Mouse (Mus musculus) CH12.LX (cell line): Measurements from ENCODE around the gene Exo5. TPM values are rescaled to one million over a fixed set of nuclear protein-coding genes. Genes with fewer than 3 reads are reported as not detected.
A peak's percentile ranks its signal among the peaks of the same experiment; 100 is the strongest.

Experiments
- DNase-seq: peaks from one replicate; pipeline ENCODE4 v3.0.0-alpha.2; 2013; ENCODE audit errors: extremely low read depth
- H3K27ac ChIP-seq: 2 replicates; pipeline ENCODE4 v1.5.1; 2012; ENCODE audit warnings: low read depth, mild to moderate bottlenecking, control low read depth, moderate library complexity; ENCODE audit not compliant: insufficient read depth
- H3K27me3 ChIP-seq: replicated peaks from 2 replicates; pipeline ENCODE3; 2012; ENCODE audit warnings: inconsistent platforms
- H3K36me3 ChIP-seq, 2 experiments: replicated peaks in 1 of 2; 2 replicates each; pipeline versions ENCODE3 to v1.6.1; 2012; ENCODE audit warnings: inconsistent platforms in 1 of 2, low read length in 1 of 2, mild to moderate bottlenecking in 1 of 2, mixed read lengths in 1 of 2, moderate library complexity in 1 of 2; ENCODE audit not compliant: control insufficient read depth in 1 of 2, insufficient read depth in 1 of 2
- H3K4me1 ChIP-seq, 2 experiments: 2 replicates each; pipeline ENCODE4 v1.6.1; 2012; ENCODE audit warnings: inconsistent platforms in 1 of 2, moderate library complexity in 1 of 2; ENCODE audit not compliant: insufficient read depth in 2 of 2, control insufficient read depth in 1 of 2
- H3K4me2 ChIP-seq: 2 replicates; pipeline ENCODE4 v1.6.1; 2012; ENCODE audit warnings: low read depth, mild to moderate bottlenecking, control low read depth; ENCODE audit not compliant: poor library complexity, insufficient read depth, severe bottlenecking
- H3K4me3 ChIP-seq, 3 experiments: fragments of 150-350 bp in 1 of 3; sonication (generic) in 1 of 3; replicated peaks in 1 of 3; 2 replicates each; pipeline versions ENCODE3 to v1.5.1; 2011 to 2012; ENCODE audit warnings: low read depth in 2 of 3, low read length in 2 of 3, mild to moderate bottlenecking in 2 of 3, moderate library complexity in 2 of 3, control low read depth in 1 of 3, improper control_type of control experiment in 1 of 3, inconsistent platforms in 1 of 3, mixed read lengths in 1 of 3; ENCODE audit not compliant: poor library complexity in 1 of 3
- H3K79me2 ChIP-seq: replicated peaks from 2 replicates; pipeline ENCODE4 v1.6.1; 2012; ENCODE audit warnings: mild to moderate bottlenecking, moderate library complexity; ENCODE audit not compliant: control insufficient read depth, poor library complexity, insufficient read depth, severe bottlenecking; ENCODE audit errors: extremely low read depth
- H3K9ac ChIP-seq: 2 replicates; pipeline ENCODE4 v1.6.1; 2012; ENCODE audit warnings: low read depth, mild to moderate bottlenecking, control low read depth, moderate library complexity; ENCODE audit not compliant: insufficient read depth
- H3K9me3 ChIP-seq: replicated peaks from 2 replicates; pipeline ENCODE3; 2012; ENCODE audit warnings: low read length, inconsistent platforms, mixed read lengths
- CHD2 ChIP-seq: IDR thresholded peaks from 2 replicates; pipeline ENCODE4 v1.6.1; 2011; ENCODE audit warnings: low read length, improper control_type of control experiment
- CTCF ChIP-seq, 2 experiments: IDR thresholded peaks in 1 of 2; conservative IDR thresholded peaks in 1 of 2; 2 replicates each; pipeline ENCODE4 v1.5.1; 2011 to 2012; ENCODE audit warnings: low read depth in 2 of 2, low read length in 2 of 2, improper control_type of control experiment in 1 of 2, inconsistent platforms in 1 of 2, mild to moderate bottlenecking in 1 of 2, moderate library complexity in 1 of 2
- EP300 ChIP-seq: IDR thresholded peaks from 2 replicates; pipeline ENCODE4 v1.6.1; 2011; ENCODE audit warnings: low read length, improper control_type of control experiment
- HCFC1 ChIP-seq: IDR thresholded peaks from 2 replicates; pipeline ENCODE4 v1.6.1; 2012; ENCODE audit warnings: low read depth, mild to moderate bottlenecking, inconsistent platforms, low read length, improper control_type of control experiment
- JUN ChIP-seq: IDR thresholded peaks from 2 replicates; pipeline ENCODE4 v1.6.1; 2011; ENCODE audit warnings: low read depth, mild to moderate bottlenecking, low read length, improper control_type of control experiment, moderate library complexity; ENCODE audit not compliant: insufficient read depth
- JUND ChIP-seq: conservative IDR thresholded peaks from 2 replicates; pipeline ENCODE4 v1.6.1; 2011; ENCODE audit warnings: low read depth, low read length, improper control_type of control experiment
- MAFK ChIP-seq: IDR thresholded peaks from 2 replicates; pipeline ENCODE4 v1.6.1; 2011; ENCODE audit warnings: low read length, improper control_type of control experiment; ENCODE audit not compliant: insufficient replicate concordance
- MAX ChIP-seq: IDR thresholded peaks from 2 replicates; pipeline ENCODE4 v1.6.1; 2011; ENCODE audit warnings: low read length, improper control_type of control experiment
- MAZ ChIP-seq: IDR thresholded peaks from 2 replicates; pipeline ENCODE4 v1.6.1; 2012; ENCODE audit warnings: low read depth, mild to moderate bottlenecking, inconsistent platforms, low read length, improper control_type of control experiment, moderate library complexity
- MYC ChIP-seq: IDR thresholded peaks from 2 replicates; pipeline ENCODE4 v1.6.1; 2011; ENCODE audit warnings: low read depth, mild to moderate bottlenecking, improper control_type of control experiment, low read length
- NELFE ChIP-seq: IDR thresholded peaks from 2 replicates; pipeline ENCODE4 v1.6.1; 2011; ENCODE audit warnings: low read depth, low read length, improper control_type of control experiment
- TBP ChIP-seq: conservative IDR thresholded peaks from 2 replicates; pipeline ENCODE4 v1.6.1; 2011; ENCODE audit warnings: low read depth, low read length, improper control_type of control experiment
- ZKSCAN1 ChIP-seq: IDR thresholded peaks from 2 replicates; pipeline ENCODE4 v1.6.1; 2012; ENCODE audit warnings: low read depth, inconsistent platforms, low read length, improper control_type of control experiment, borderline replicate concordance
- ZMIZ1 ChIP-seq: IDR thresholded peaks from 2 replicates; pipeline ENCODE4 v1.6.1; 2012; ENCODE audit warnings: low read depth, mild to moderate bottlenecking, inconsistent platforms, low read length, improper control_type of control experiment
- dilution Hi-C: fragments of 300-500 bp; cut with MboI; formaldehyde crosslinking; loops from 2 replicates; pipeline ENCODE4 v1.14.3; 2020; ENCODE audit warnings: low sequenced_read_pairs; ENCODE audit not compliant: extremely low pct_unique_long_range_greater_than_20kb, extremely low pct_ligation_motif_present
- in situ Hi-C: fragments of 300-500 bp; cut with MboI; formaldehyde crosslinking; loops from 3 replicates; pipeline ENCODE4 v1.14.3; 2019; ENCODE audit warnings: low sequenced_read_pairs, low pct_ligation_motif_present, low pct_unique_long_range_greater_than_20kb, mixed read lengths
- polyA plus RNA-seq: library from polyadenylated mRNA; unstranded; fragments of >175 nt; gene quantifications from 2 replicates; pipeline ENCODE4 v1.2.1, GENCODE M21; 2012; ENCODE audit warnings: low read depth; ENCODE audit not compliant: insufficient read length
- total RNA-seq, 2 experiments: library from RNA; depleted of rRNA; stranded (reverse); fragments of 300-350 nt in 1 of 2; fragments of >200 nt in 1 of 2; gene quantifications; 2 replicates each; pipeline ENCODE4 v1.2.3; 2012 to 2014

Exo5 gene
- total and polyA plus RNA-seq, 3 experiments, result 13.4 to 25.3 (median 23.0) TPM

- Histone ChIP-seq H3K9ac (no peak overlapping the region), H3K4me3 (no peak overlapping the region), H3K4me1 (peaks cover 3 to 16% of the 10 kb centered on the region in 2 experiments; a peak in 2 of 4 replicates), H3K27me3 (no peaks in the 10 kb centered on the region), H3K79me2 (no peaks in the 10 kb centered on the region), H3K9me3 (no peaks in the 10 kb centered on the region), H3K27ac (no peak overlapping the region), H3K4me2 (no peak overlapping the region), H3K36me3 (no peaks in the 10 kb centered on the region)
- dilution Hi-C loops, result no loop called here
- TF ChIP-seq HCFC1 (no peak), EP300 (no peak), MAFK (peak; percentile 61; the same call in 1 of the 2 replicates), MYC (no peak), JUND (no peak), CHD2 (no peak)
- DNase-seq, result no peak
- in situ Hi-C loops, result no loop called here
Measured at GRCm38 (mm10) chr4:120905644-120906043, 19.2 kb downstream of the Exo5 start.

GRCm38 (mm10) chr4:120904533-120904932, 20.3 kb downstream of the Exo5 start:
- TF ChIP-seq MAZ (no peak), ZKSCAN1 (no peak), JUN (no peak), HCFC1 (no peak), ZMIZ1 (no peak), MAX (no peak), CTCF (conservative IDR thresholded peaks at IDR 0.05 in 1 of 2, IDR thresholded peaks at IDR 0.05 in 1 of 2; ENCODE audit: low read depth in 2 of 2, low read length in 2 of 2) (no peak), NELFE (no peak), TBP (no peak)
- Histone ChIP-seq H3K36me3 (no peaks in the 10 kb centered on the region), H3K4me3 (no peak overlapping the region), H3K27ac (no peak overlapping the region), H3K79me2 (no peaks in the 10 kb centered on the region), H3K4me1 (peaks cover 1 to 8% of the 10 kb centered on the region in 2 experiments; a peak in 2 of 4 replicates), H3K4me2 (no peak overlapping the region), H3K27me3 (no peaks in the 10 kb centered on the region), H3K9ac (no peak overlapping the region), H3K9me3 (no peaks in the 10 kb centered on the region)
- no peak for DNase-seq
- dilution Hi-C loops (no loop called here), in situ Hi-C loops (no loop called here)
